30 mouse cellular contexts compared by ENCODE assay signal in genomic region chr2:31497113-31497512, GRCm38 (mm10). TPM values are rescaled to one million over a fixed set of nuclear protein-coding genes. Genes with fewer than 3 reads are reported as not detected.
DNase-seq lines count a peak whose midpoint lies in the region; ATAC-seq lines count a peak whose summit lies in the region.
"Had no signal": no experiment of that assay in that cellular context is flagged by ENCODE, and none has a peak within 500 bp of the region (broad histone marks: within the 10 kb centered on the region; RNA-seq: fewer than 3 reads in every experiment).

No protein-coding gene starts in this region.

- 50% methylated on average over 7 of the region's 7 CpGs for WGBS in midbrain, embryonic 10.5 days
- WGBS in midbrain, embryonic 15.5 days = 25% methylated on average over 7 of the region's 7 CpGs
- whole genome bisulfite sequencing in neural tube, embryonic 13.5 days = 18% methylated on average over 7 of the region's 7 CpGs
- WGBS in neural tube, embryonic 14.5 days = 18% methylated on average over 7 of the region's 7 CpGs

- peaks cover 100% of the 10 kb centered on the region for H3K27me3 ChIP-seq in midbrain, embryonic 10.5 days (ENCODE audit: low read depth, poor library complexity, severe bottlenecking)
- peaks cover 60% of the 10 kb centered on the region for H3K27me3 ChIP-seq in midbrain, embryonic 15.5 days (replicated peaks)
- peaks cover 87% of the 10 kb centered on the region for H3K27me3 ChIP-seq in neural tube, embryonic 13.5 days
- peaks cover 14% of the 10 kb centered on the region for H3K27me3 ChIP-seq in neural tube, embryonic 14.5 days (ENCODE audit: control insufficient read depth, insufficient read depth, low read length)

- no peak overlapping the region for H3K9ac ChIP-seq in midbrain, embryonic 15.5 days
- H3K9ac ChIP-seq in neural tube, embryonic 13.5 days = no peak overlapping the region
- no peak overlapping the region for H3K9ac ChIP-seq in neural tube, embryonic 14.5 days (replicated peaks; ENCODE audit: low read depth, low read length)
- H3K9ac ChIP-seq: embryonic facial prominence, embryonic 15.5 days; heart, embryonic 15.5 days; hindbrain, embryonic 15.5 days; kidney, embryonic 15.5 days; limb, embryonic 13.5 days; liver, embryonic 12.5 days; liver, postnatal 0 days had no signal

- no peak for DNase-seq in frontal cortex, postnatal 10 days (ENCODE audit: low spot score in 2 of 2)
- no peak for DNase-seq in midbrain, embryonic 10.5 days (ENCODE audit: low spot score)
- DNase-seq in neural tube, embryonic 10.5 days (ENCODE audit: extremely low spot score, low spot score) = no peak
- DNase-seq in cerebellum, postnatal 4 days (ENCODE audit: low spot score in 2 of 2) = no peak
- DNase-seq: adrenal gland, postnatal 10 days; cerebellum, adult 11-12 months; cerebellum, adult 9-11 months; gastrocnemius, postnatal 10 days; heart, postnatal 36 days; kidney, adult 18-20 months; kidney, postnatal 25 days; liver, postnatal 0 days; lung, postnatal 36 days; retina, postnatal 1 day; spleen, adult 18-20 months; thymus, postnatal 14 days had no signal

- no peak overlapping the region for H3K4me3 ChIP-seq in midbrain, embryonic 10.5 days
- H3K4me3 ChIP-seq in midbrain, embryonic 15.5 days = no peak overlapping the region
- H3K4me3 ChIP-seq in neural tube, embryonic 13.5 days = no peak overlapping the region
- no peak overlapping the region for H3K4me3 ChIP-seq in neural tube, embryonic 14.5 days (ENCODE audit: low read depth, low read length)
- H3K4me3 ChIP-seq: embryonic facial prominence, embryonic 15.5 days; heart, embryonic 10.5 days; heart, embryonic 15.5 days; hindbrain, embryonic 15.5 days; kidney, embryonic 15.5 days; left cerebral cortex, adult 2 months; limb, embryonic 13.5 days; liver, embryonic 12.5 days had no signal

- ATAC-seq in frontal cortex, adult (ENCODE audit: low TSS enrichment) = peak; percentile 42; the same call in 1 of the 2 replicates
- no peak for ATAC-seq in midbrain, embryonic 15.5 days (replicated peaks)
- ATAC-seq in neural tube, embryonic 13.5 days (ENCODE audit: low read depth) = no peak
- no peak for ATAC-seq in neural tube, embryonic 14.5 days (ENCODE audit: low read depth)
- ATAC-seq: forebrain, embryonic 14.5 days; liver, embryonic 12.5 days; liver, postnatal 0 days had no signal

- peak overlapping the region; percentile 65 for H3K27ac ChIP-seq in midbrain, embryonic 10.5 days (replicated peaks)
- H3K27ac ChIP-seq in midbrain, embryonic 15.5 days = no peak overlapping the region
- H3K27ac ChIP-seq in neural tube, embryonic 13.5 days (replicated peaks) = peak overlapping the region; percentile 64; the same call in 1 of the 2 replicates
- peak overlapping the region; percentile 10; the same call in 1 of the 2 replicates for H3K27ac ChIP-seq in neural tube, embryonic 14.5 days (ENCODE audit: low read depth, low read length)
- H3K27ac ChIP-seq: embryonic facial prominence, embryonic 15.5 days; heart, embryonic 10.5 days; heart, embryonic 15.5 days; hindbrain, embryonic 15.5 days; kidney, embryonic 15.5 days; left cerebral cortex, adult 2 months; limb, embryonic 13.5 days; liver, embryonic 12.5 days had no signal

- H3K4me1 ChIP-seq in midbrain, embryonic 10.5 days = peaks cover 94% of the 10 kb centered on the region
- peaks cover 43% of the 10 kb centered on the region for H3K4me1 ChIP-seq in midbrain, embryonic 15.5 days
- H3K4me1 ChIP-seq in neural tube, embryonic 13.5 days (replicated peaks) = peaks cover 93% of the 10 kb centered on the region
- H3K4me1 ChIP-seq in neural tube, embryonic 14.5 days (ENCODE audit: control insufficient read depth, insufficient read depth, low read length) = peaks cover 37% of the 10 kb centered on the region
- H3K4me1 ChIP-seq: heart, embryonic 15.5 days; liver, embryonic 12.5 days had no signal

- no peaks in the 10 kb centered on the region for H3K36me3 ChIP-seq in midbrain, embryonic 10.5 days
- H3K36me3 ChIP-seq in midbrain, embryonic 15.5 days (replicated peaks) = no peaks in the 10 kb centered on the region
- H3K36me3 ChIP-seq in neural tube, embryonic 13.5 days = no peaks in the 10 kb centered on the region
- H3K36me3 ChIP-seq in neural tube, embryonic 14.5 days (ENCODE audit: control insufficient read depth, insufficient read depth, low read length) = no peaks in the 10 kb centered on the region
- H3K36me3 ChIP-seq: embryonic facial prominence, embryonic 15.5 days; G1E; heart, embryonic 10.5 days; heart, embryonic 15.5 days; hindbrain, embryonic 15.5 days; kidney, embryonic 15.5 days; limb, embryonic 13.5 days had no signal

- no peak overlapping the region for H3K4me2 ChIP-seq in midbrain, embryonic 15.5 days
- H3K4me2 ChIP-seq in neural tube, embryonic 13.5 days = no peak overlapping the region
- H3K4me2 ChIP-seq in neural tube, embryonic 14.5 days (ENCODE audit: low read depth, low read length) = no peak overlapping the region
- H3K4me2 ChIP-seq: embryonic facial prominence, embryonic 15.5 days; heart, embryonic 15.5 days; hindbrain, embryonic 15.5 days; kidney, embryonic 15.5 days; limb, embryonic 13.5 days; liver, embryonic 12.5 days had no signal

- 0 out of 2 replicates have a peak, but pooled peaks cover 3% of the 10 kb centered on the region for H3K9me3 ChIP-seq in midbrain, embryonic 10.5 days (replicated peaks)
- no peaks in the 10 kb centered on the region for H3K9me3 ChIP-seq in midbrain, embryonic 15.5 days
- no peaks in the 10 kb centered on the region for H3K9me3 ChIP-seq in neural tube, embryonic 13.5 days
- H3K9me3 ChIP-seq in neural tube, embryonic 14.5 days (ENCODE audit: control insufficient read depth, low read length) = no peaks in the 10 kb centered on the region
- H3K9me3 ChIP-seq: embryonic facial prominence, embryonic 15.5 days; G1E; heart, embryonic 10.5 days; heart, embryonic 15.5 days; hindbrain, embryonic 15.5 days; kidney, embryonic 15.5 days; liver, embryonic 12.5 days had no signal

RNA-seq across cellular contexts. Expression of gene Ass1, which starts 27.1 kb away (rescaled TPM):
- polyA plus RNA-seq in midbrain, embryonic 10.5 days (2016; fragmentation: Nextera tagmentation; extraction: Ambion mirVana) = 11.4 and 13.3 TPM in 2 replicates
- 7.6 and 9.4 TPM in 2 replicates for polyA plus RNA-seq in midbrain, embryonic 15.5 days (2015; fragmentation: Nextera tagmentation; extraction: Ambion mirVana)
- 12.5 and 14.8 TPM in 2 replicates for polyA plus RNA-seq in neural tube, embryonic 13.5 days (2015; fragmentation: Nextera tagmentation; extraction: Ambion mirVana)
- polyA plus RNA-seq in neural tube, embryonic 14.5 days (2014; fragmentation: Nextera tagmentation; extraction: Ambion mirVana) = 6.8 and 7.3 TPM in 2 replicates
- polyA plus RNA-seq: G1E had no signal
